In the genomic region with DNA sequence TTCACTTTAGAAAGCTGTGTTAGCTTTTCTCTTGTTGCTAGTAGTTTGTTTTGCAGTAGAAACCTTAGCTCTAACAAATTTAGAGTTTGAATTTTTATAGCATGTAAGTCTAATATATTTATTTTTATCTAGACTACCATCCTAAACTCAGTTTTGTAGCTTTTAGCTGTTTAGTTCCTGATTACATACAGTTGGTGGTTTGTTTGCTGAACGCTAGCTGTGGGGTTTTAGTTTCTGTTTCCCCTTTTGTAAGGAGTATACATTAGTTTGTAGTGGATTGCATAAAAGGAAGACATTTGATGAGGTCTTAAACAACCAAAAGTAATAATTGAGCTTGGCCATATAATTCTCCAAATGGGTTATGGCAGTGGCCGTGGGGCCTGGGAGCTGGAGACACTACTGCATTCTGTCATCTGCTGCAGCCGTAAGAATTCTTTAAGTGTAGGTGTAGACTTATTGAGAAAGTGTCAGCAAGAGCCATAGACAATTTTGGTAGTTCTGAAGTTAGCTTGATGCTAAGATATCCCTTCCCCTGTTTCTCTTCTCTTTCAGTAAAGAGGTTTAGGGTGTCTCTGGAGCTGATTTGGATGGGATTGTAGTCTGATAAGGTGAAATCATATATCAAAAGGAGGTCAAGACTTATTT, we compare ENCODE assay signal across 17 mouse cellular contexts. TPM values are rescaled to one million over a fixed set of nuclear protein-coding genes. Genes with fewer than 3 reads are reported as not detected.
DNase-seq lines count a peak whose midpoint lies in the region; ATAC-seq and TF ChIP-seq lines count a peak whose summit lies in the region.
"Had no signal": no experiment of that assay in that cellular context is flagged by ENCODE, and none has a peak within 500 bp of the region (broad histone marks: within the 10 kb centered on the region; RNA-seq: fewer than 3 reads in every experiment).

No protein-coding gene starts in this region.

- H3K4me3 ChIP-seq in liver, embryonic 16.5 days (ENCODE audit: low read depth, low read length): no peak overlapping the region
- H3K4me3 ChIP-seq in E14TG2a.4 (replicated peaks; ENCODE audit: low read length): peak overlapping the region; percentile 73
- H3K4me3 ChIP-seq in limb, embryonic 10.5 days: no peak overlapping the region
- H3K4me3 ChIP-seq: forebrain, embryonic 13.5 days had no signal

- no peaks in the 10 kb centered on the region for H3K9me3 ChIP-seq in liver, embryonic 16.5 days (replicated peaks; ENCODE audit: control insufficient read depth, low read length)
- no peaks in the 10 kb centered on the region for H3K9me3 ChIP-seq in E14TG2a.4 (ENCODE audit: low read length)
- no peaks in the 10 kb centered on the region for H3K9me3 ChIP-seq in limb, embryonic 10.5 days (replicated peaks)
- H3K9me3 ChIP-seq: forebrain, embryonic 13.5 days had no signal

- DNase-seq in liver: no peak
- DNase-seq in splenic B cell, adult 2 months (ENCODE audit: low read depth, low spot score): peak; percentile 37
- no peak for DNase-seq in retina, postnatal 1 day
- no peak for DNase-seq in limb, embryonic 10.5 days (ENCODE audit: low spot score)
- DNase-seq: cerebellum, postnatal 14 days; gastrocnemius, postnatal 10 days; kidney, postnatal 25 days; layer of hippocampus, postnatal 36 days; right cerebral cortex, postnatal 4 days; thymus, postnatal 25 days had no signal

- H3K27ac ChIP-seq in liver, embryonic 16.5 days (ENCODE audit: low read length): no peak overlapping the region
- no peak overlapping the region for H3K27ac ChIP-seq in limb, embryonic 10.5 days
- H3K27ac ChIP-seq: forebrain, embryonic 13.5 days; hindbrain, postnatal 0 days had no signal

- H3K27me3 ChIP-seq in liver, embryonic 16.5 days (ENCODE audit: control insufficient read depth, insufficient read depth, low read depth, low read length): no peaks in the 10 kb centered on the region
- H3K27me3 ChIP-seq in E14TG2a.4 (ENCODE audit: insufficient read depth, low read length): no peaks in the 10 kb centered on the region
- no peaks in the 10 kb centered on the region for H3K27me3 ChIP-seq in splenic B cell, adult 2 months (ENCODE audit: control insufficient read depth, insufficient read depth, low read length, poor library complexity, severe bottlenecking)
- H3K27me3 ChIP-seq in limb, embryonic 10.5 days (ENCODE audit: low read depth, poor library complexity, severe bottlenecking): no peaks in the 10 kb centered on the region
- H3K27me3 ChIP-seq: forebrain, embryonic 13.5 days had no signal

- H3K4me1 ChIP-seq in liver, embryonic 16.5 days (ENCODE audit: control insufficient read depth, low read depth, low read length): peaks cover 12% of the 10 kb centered on the region
- H3K4me1 ChIP-seq in E14TG2a.4 (replicated peaks; ENCODE audit: low read depth, low read length): peaks cover 78% of the 10 kb centered on the region
- no peaks in the 10 kb centered on the region for H3K4me1 ChIP-seq in limb, embryonic 10.5 days

- no peak overlapping the region for H3K9ac ChIP-seq in liver, embryonic 16.5 days (ENCODE audit: low read depth, low read length)
- H3K9ac ChIP-seq: forebrain, embryonic 13.5 days had no signal

- ATAC-seq in liver, embryonic 16.5 days (ENCODE audit: low read depth): no peak
- ATAC-seq in granulocyte monocyte progenitor cell, adult 5-6 weeks (replicated peaks; ENCODE audit: poor library complexity, severe bottlenecking): peak; percentile 88
- ATAC-seq: forebrain, embryonic 13.5 days; hindbrain, postnatal 0 days; lung, postnatal 0 days; midbrain, embryonic 16.5 days had no signal

- WGBS in liver, embryonic 16.5 days (ENCODE audit: insufficient replicate concordance): 62% methylated on average over 3 of the region's 3 CpGs
- WGBS in limb, embryonic 10.5 days: 85% methylated on average over 3 of the region's 3 CpGs

- no peaks in the 10 kb centered on the region for H3K36me3 ChIP-seq in liver, embryonic 16.5 days (ENCODE audit: control insufficient read depth, insufficient read depth)
- H3K36me3 ChIP-seq in E14TG2a.4 (ENCODE audit: insufficient read depth, low read length): peaks cover 24% of the 10 kb centered on the region
- no peaks in the 10 kb centered on the region; the same call in 1 of the 2 replicates for H3K36me3 ChIP-seq in splenic B cell, adult 2 months (ENCODE audit: control insufficient read depth, insufficient read depth, low read length, poor library complexity, severe bottlenecking)
- peaks cover 14% of the 10 kb centered on the region; the same call in 1 of the 2 replicates for H3K36me3 ChIP-seq in limb, embryonic 10.5 days

- no peak for TF ChIP-seq CTCF in E14TG2a.4 (conservative IDR thresholded peaks at IDR 0.05; ENCODE audit: low read length)

- H3K4me2 ChIP-seq in liver, embryonic 16.5 days (ENCODE audit: low read depth, low read length): peak overlapping the region; percentile 17; the same call in 1 of the 2 replicates
- H3K4me2 ChIP-seq: forebrain, embryonic 13.5 days had no signal

RNA-seq across cellular contexts. Expression of gene Fxr1, which starts 14.1 kb away (rescaled TPM):
- 21.0 and 23.6 TPM in 2 replicates for polyA plus RNA-seq in liver, embryonic 16.5 days (2015; fragmentation: Nextera tagmentation; extraction: Ambion mirVana)
- total RNA-seq in granulocyte monocyte progenitor cell, adult 5-6 weeks (2014; fragmentation: Nextera tagmentation): 82.8 and 85.8 TPM in 2 replicates
- 183 and 220 TPM in 2 replicates for total RNA-seq in granulocyte monocyte progenitor cell, adult 5-6 weeks (2017)
- 56.1 and 60.7 TPM in 2 replicates for polyA plus RNA-seq in limb, embryonic 10.5 days (2016; fragmentation: Nextera tagmentation; extraction: Ambion mirVana)

RNA-seq across cellular contexts. Expression of gene Dnajc19, which starts 47.3 kb away (rescaled TPM):
- 117 and 127 TPM in 2 replicates for polyA plus RNA-seq in liver, embryonic 16.5 days (2015; fragmentation: Nextera tagmentation; extraction: Ambion mirVana)
- total RNA-seq in granulocyte monocyte progenitor cell, adult 5-6 weeks (2014; fragmentation: Nextera tagmentation): 128 and 161 TPM in 2 replicates
- total RNA-seq in granulocyte monocyte progenitor cell, adult 5-6 weeks (2017): 166 and 185 TPM in 2 replicates
- 164 and 181 TPM in 2 replicates for polyA plus RNA-seq in limb, embryonic 10.5 days (2016; fragmentation: Nextera tagmentation; extraction: Ambion mirVana)
